Mouse (Mus musculus): Measurements from ENCODE around the gene Padi2. TPM values are rescaled to one million over a fixed set of nuclear protein-coding genes. Genes with fewer than 3 reads are reported as not detected.
A peak's percentile ranks its signal among the peaks of the same experiment; 100 is the strongest.

The Padi2 gene
- polyA plus RNA-seq, 1 experiment from 2014 or later, result 0.89 TPM

DNA sequence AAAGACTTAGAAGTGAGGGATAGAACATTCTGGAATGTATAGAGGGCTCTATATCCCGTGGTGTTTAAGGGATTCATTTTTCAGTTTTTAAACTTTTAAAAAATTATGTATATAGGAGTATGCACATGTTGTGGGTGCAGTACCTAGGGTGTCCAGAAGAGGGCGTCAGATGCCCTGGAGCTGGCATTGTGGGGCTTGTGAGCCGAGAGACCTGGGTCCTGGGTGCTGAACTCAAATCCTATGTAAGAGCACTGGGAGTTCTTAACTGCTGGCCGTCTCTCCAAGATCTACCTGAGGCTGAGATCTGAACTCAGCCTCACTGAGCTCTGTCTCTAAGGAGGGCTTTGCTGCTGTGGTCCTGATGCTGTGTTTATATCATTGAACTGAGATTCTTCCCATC, 23.8 kb upstream of the Padi2 start:
- 62% methylated on average over 4 of the region's 4 CpGs for WGBS

DNA sequence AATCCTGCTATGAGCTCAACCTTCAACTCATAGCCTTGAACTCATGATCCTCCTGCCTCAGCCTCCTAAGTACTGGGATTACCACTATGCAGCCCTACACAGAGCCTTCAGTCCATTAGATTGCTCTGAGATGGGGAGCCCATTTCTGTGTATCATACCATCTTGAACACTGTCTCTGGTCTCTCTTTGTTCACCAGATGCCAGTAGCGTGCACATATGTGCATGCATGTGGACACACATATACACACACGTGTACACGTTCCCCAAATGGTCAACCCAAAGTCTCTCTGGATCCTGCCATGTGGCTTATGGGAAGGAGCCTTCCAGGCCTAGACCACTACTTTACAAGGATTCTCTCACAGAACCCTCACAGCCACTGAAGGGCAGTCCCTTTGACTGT, 23.2 kb upstream of the Padi2 start:
- no peak overlapping the region for H3K27ac ChIP-seq (replicated peaks)
- H3K4me1 ChIP-seq, result peaks cover 3% of the 10 kb centered on the region; the same call in 1 of the 2 replicates
- 93% methylated on average over 3 of the region's 3 CpGs for WGBS
- no peaks in the 10 kb centered on the region for H3K27me3 ChIP-seq
- H3K9me3 ChIP-seq, result peaks cover 8% of the 10 kb centered on the region
- ATAC-seq (ENCODE audit: low FRiP score, low read depth), result no peak
- no peak overlapping the region for H3K9ac ChIP-seq (replicated peaks)
- no peak overlapping the region for H3K4me2 ChIP-seq (replicated peaks)
- H3K4me3 ChIP-seq, result no peak overlapping the region
- H3K36me3 ChIP-seq, result no peaks in the 10 kb centered on the region

More for the DNA sequence above, 23.8 kb upstream of the Padi2 start:
- peaks cover 3% of the 10 kb centered on the region; the same call in 1 of the 2 replicates for H3K4me1 ChIP-seq
- H3K36me3 ChIP-seq, result no peaks in the 10 kb centered on the region
- no peak for ATAC-seq (ENCODE audit: low FRiP score, low read depth)
- H3K27me3 ChIP-seq, result no peaks in the 10 kb centered on the region
- H3K9me3 ChIP-seq, result peaks cover 8% of the 10 kb centered on the region
- H3K4me3 ChIP-seq, result no peak overlapping the region
- H3K27ac ChIP-seq (replicated peaks), result no peak overlapping the region
- no peak overlapping the region for H3K4me2 ChIP-seq (replicated peaks)
- H3K9ac ChIP-seq (replicated peaks), result no peak overlapping the region

DNA sequence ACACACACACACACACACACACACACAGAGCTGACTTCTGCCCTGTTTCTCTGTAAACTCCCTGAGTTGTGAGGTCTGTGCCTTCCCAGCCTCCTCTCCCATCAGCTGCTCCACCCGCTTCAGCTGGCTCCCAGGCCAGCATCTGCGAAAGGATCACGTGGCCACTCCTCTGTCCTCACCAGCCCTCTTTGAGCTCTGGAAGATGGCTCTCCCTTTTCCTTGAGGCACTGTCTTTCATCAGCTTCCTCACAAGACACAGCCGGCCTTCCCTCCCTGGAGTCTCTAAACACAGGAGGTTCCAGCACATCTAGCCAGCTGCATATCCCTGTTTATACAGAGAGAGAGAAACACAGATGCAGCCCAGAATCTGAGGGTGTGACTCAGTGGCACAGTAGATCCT, 22.3 kb upstream of the Padi2 start:
- Histone ChIP-seq H3K9me3 (peaks cover 8% of the 10 kb centered on the region), H3K27ac (replicated peaks) (no peak overlapping the region), H3K4me3 (no peak overlapping the region), H3K27me3 (no peaks in the 10 kb centered on the region), H3K9ac (replicated peaks) (no peak overlapping the region), H3K36me3 (no peaks in the 10 kb centered on the region), H3K4me2 (replicated peaks) (no peak overlapping the region), H3K4me1 (peaks cover 3% of the 10 kb centered on the region; the same call in 1 of the 2 replicates)
- ATAC-seq (ENCODE audit: low FRiP score, low read depth), result no peak
- 52% methylated on average over 4 of the region's 4 CpGs for WGBS

GRCm38 (mm10) chr4:140891525-140892162, 14.5 kb upstream of the Padi2 start:
- WGBS, result 94% methylated on average over 14 of the region's 14 CpGs
- H3K27me3 ChIP-seq, result no peaks in the 10 kb centered on the region

DNA sequence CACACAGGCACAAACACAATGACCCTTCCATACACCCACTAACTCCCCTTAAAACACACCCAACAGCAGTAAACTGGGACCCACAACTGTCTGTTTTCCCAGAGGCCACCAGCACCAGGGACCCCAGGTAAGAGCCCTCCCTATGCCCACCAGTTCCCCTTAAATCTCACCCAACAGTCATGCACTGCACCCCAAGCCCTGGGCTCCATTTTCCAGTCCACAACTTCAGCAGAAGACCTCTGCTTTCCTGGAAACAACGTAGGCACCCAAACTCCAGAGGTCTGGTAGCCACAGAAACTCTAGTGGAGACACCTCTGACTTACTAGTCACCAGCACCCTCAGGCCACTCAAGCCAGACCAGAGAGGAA, 14.0 kb upstream of the Padi2 start:
- Histone ChIP-seq H3K27me3 (no peaks in the 10 kb centered on the region), H3K4me3 (no peak overlapping the region), H3K4me2 (replicated peaks) (no peak overlapping the region), H3K4me1 (no peaks in the 10 kb centered on the region), H3K36me3 (no peaks in the 10 kb centered on the region), H3K9ac (replicated peaks) (no peak overlapping the region), H3K27ac (replicated peaks) (no peak overlapping the region), H3K9me3 (peaks cover 14% of the 10 kb centered on the region; the same call in 1 of the 2 replicates)
- 74% methylated on average over 1 of the region's 1 CpGs for WGBS
- ATAC-seq (ENCODE audit: low FRiP score, low read depth), result no peak

More at GRCm38 (mm10) chr4:140891525-140892162, 14.5 kb upstream of the Padi2 start:
- H3K9me3 ChIP-seq, result peaks cover 14% of the 10 kb centered on the region; the same call in 1 of the 2 replicates
- H3K9ac ChIP-seq (replicated peaks), result no peak overlapping the region
- H3K4me2 ChIP-seq (replicated peaks), result no peak overlapping the region
- no peaks in the 10 kb centered on the region for H3K4me1 ChIP-seq
- H3K27ac ChIP-seq (replicated peaks), result no peak overlapping the region
- ATAC-seq (ENCODE audit: low FRiP score, low read depth), result no peak
- H3K4me3 ChIP-seq, result no peak overlapping the region
- H3K36me3 ChIP-seq, result no peaks in the 10 kb centered on the region

GRCm38 (mm10) chr4:140904776-140905425, 1.2 kb upstream of the Padi2 start:
- H3K27me3 ChIP-seq, result peaks cover 75% of the 10 kb centered on the region
- no peak overlapping the region for H3K4me3 ChIP-seq
- no peaks in the 10 kb centered on the region for H3K9me3 ChIP-seq
- no peak overlapping the region for H3K9ac ChIP-seq (replicated peaks)
- no peak overlapping the region for H3K4me2 ChIP-seq (replicated peaks)
- WGBS, result 60% methylated on average over 14 of the region's 14 CpGs
- H3K4me1 ChIP-seq, result peaks cover 12% of the 10 kb centered on the region; the same call in 1 of the 2 replicates
- H3K27ac ChIP-seq (replicated peaks), result no peak overlapping the region
- no peaks in the 10 kb centered on the region for H3K36me3 ChIP-seq
- ATAC-seq (ENCODE audit: low FRiP score, low read depth), result no peak

GRCm38 (mm10) chr4:140905426-140905871, 695 bp upstream of the Padi2 start:
- H3K27ac ChIP-seq (replicated peaks), result no peak overlapping the region
- peaks cover 12% of the 10 kb centered on the region; the same call in 1 of the 2 replicates for H3K4me1 ChIP-seq
- H3K36me3 ChIP-seq, result no peaks in the 10 kb centered on the region
- no peaks in the 10 kb centered on the region for H3K9me3 ChIP-seq
- peaks cover 77% of the 10 kb centered on the region for H3K27me3 ChIP-seq
- peak overlapping the region; percentile 39; the same call in 1 of the 2 replicates for H3K9ac ChIP-seq (replicated peaks)
- peak overlapping the region; percentile 72 for H3K4me2 ChIP-seq (replicated peaks)
- ATAC-seq (ENCODE audit: low FRiP score, low read depth), result 0 out of 2 replicates have a peak, but pooled peaks have one; percentile 24
- H3K4me3 ChIP-seq, result peak overlapping the region; percentile 42
- 17% methylated on average over 11 of the region's 11 CpGs for WGBS

DNA sequence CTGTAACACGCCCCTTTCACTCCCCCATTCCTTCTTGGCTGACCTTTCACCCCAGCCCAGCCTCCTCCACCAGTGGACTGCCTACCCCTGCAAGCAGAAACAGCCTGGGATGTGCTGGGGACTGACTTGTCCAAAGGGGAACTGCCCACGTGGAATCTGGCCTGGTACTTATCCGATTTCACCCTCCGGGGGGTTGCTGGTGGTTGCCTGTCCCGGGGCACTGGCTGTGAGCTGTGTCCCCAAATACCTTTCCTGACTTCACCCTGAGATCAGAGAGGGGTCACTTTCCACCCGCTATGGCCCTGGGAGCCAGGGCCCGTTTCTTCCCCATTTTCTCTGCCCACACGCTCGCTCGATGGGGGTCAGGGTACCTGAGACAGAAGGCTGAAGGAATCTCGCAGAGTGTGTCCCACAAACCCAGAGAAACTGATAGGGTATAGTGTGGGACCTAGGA, 710 bp downstream of the Padi2 start:
- Histone ChIP-seq H3K27me3 (peaks cover 75% of the 10 kb centered on the region), H3K4me3 (no peak overlapping the region), H3K27ac (replicated peaks) (no peak overlapping the region), H3K9ac (replicated peaks) (no peak overlapping the region), H3K4me2 (replicated peaks) (no peak overlapping the region), H3K4me1 (peaks cover 17% of the 10 kb centered on the region; the same call in 1 of the 2 replicates), H3K36me3 (no peaks in the 10 kb centered on the region), H3K9me3 (no peaks in the 10 kb centered on the region)
- WGBS, result 49% methylated on average over 11 of the region's 11 CpGs
- ATAC-seq (ENCODE audit: low FRiP score, low read depth), result no peak

DNA sequence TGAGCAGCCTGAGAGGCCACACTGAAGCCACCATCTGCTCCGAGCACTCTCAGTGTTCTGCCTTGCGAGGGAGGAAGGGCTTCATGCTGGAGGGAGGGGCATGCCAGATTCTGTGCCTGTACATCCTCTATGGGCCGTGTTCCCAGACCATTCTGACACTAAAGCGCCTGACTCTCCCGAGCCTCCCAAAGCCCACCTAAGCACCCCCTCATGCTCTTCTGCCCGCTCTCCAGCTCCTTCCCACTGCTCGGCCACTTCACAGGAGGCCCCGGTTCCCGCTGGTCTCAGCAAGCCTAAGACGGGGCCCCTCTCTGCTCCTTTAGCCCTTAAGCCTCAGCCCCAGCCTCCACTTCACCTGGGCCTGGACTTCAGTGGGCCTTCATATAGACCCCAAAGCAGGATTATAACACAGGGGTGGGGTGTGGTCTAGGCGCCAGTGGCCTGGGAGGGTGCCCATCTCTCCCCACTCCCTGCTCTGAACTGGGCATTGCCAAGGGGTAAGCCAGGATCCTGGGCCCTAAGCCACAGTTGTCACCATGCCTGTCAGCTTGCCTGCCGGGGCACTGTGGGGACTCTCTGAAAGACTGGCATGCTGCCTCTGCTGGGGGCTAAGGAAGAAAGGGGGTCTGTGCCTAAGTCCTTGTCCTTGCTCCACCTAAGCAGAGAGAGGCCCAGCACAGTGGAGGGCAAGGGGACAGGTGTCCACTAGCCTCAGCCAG, 1.3 kb downstream of the Padi2 start:
- Histone ChIP-seq H3K4me2 (replicated peaks) (no peak overlapping the region), H3K4me1 (peaks cover 17% of the 10 kb centered on the region; the same call in 1 of the 2 replicates), H3K36me3 (no peaks in the 10 kb centered on the region), H3K9me3 (no peaks in the 10 kb centered on the region), H3K27me3 (peaks cover 75% of the 10 kb centered on the region), H3K9ac (replicated peaks) (no peak overlapping the region), H3K4me3 (no peak overlapping the region), H3K27ac (replicated peaks) (no peak overlapping the region)
- ATAC-seq (ENCODE audit: low FRiP score, low read depth), result no peak
- 55% methylated on average over 12 of the region's 12 CpGs for WGBS

DNA sequence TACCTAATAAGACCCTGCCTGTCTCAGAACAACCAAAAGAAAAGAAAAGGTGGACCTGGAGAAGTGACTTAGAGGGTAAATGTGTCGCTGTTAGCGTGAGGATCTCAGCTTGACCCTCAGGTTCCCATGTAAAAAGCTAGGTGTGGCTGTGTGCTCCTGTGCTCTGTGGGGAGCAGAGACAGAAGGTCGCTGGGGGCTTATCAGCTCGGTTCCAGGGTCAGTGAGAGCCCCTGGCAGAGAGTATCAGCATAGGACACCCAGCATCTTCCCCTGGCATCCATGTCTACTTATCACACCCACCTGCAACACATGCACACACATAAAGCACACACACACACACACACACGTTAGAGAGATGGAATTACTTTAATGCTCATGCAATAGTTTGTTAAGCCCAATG, 2.5 kb downstream of the Padi2 start:
- ATAC-seq (ENCODE audit: low FRiP score, low read depth), result no peak
- no peaks in the 10 kb centered on the region for H3K36me3 ChIP-seq
- H3K27me3 ChIP-seq, result peaks cover 65% of the 10 kb centered on the region
- no peak overlapping the region for H3K27ac ChIP-seq (replicated peaks)
- peaks cover 17% of the 10 kb centered on the region; the same call in 1 of the 2 replicates for H3K4me1 ChIP-seq
- WGBS, result 74% methylated on average over 5 of the region's 5 CpGs
- no peak overlapping the region for H3K4me3 ChIP-seq
- H3K9me3 ChIP-seq, result no peaks in the 10 kb centered on the region
- H3K9ac ChIP-seq (replicated peaks), result no peak overlapping the region
- no peak overlapping the region for H3K4me2 ChIP-seq (replicated peaks)

DNA sequence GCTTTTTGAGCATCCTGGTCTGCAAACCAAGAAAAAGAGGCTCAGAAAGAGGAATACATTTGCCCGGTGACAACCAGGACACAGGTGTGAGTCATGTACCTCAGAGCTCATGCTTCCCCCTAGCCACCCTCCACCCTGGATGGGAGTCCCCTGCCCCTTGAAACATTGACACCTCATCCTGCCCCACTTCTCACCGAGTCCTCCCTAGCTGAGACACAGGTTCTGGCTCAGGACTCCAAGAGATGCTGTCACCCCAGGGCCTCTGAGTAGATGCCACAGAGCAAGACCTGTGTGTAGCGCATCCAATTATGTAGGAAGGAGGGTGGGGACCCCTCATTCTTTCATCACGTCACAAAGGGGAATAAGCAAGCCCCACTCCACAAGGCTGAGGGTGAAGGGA, 3.4 kb downstream of the Padi2 start:
- no peaks in the 10 kb centered on the region for H3K36me3 ChIP-seq
- H3K27me3 ChIP-seq, result peaks cover 56% of the 10 kb centered on the region
- H3K9me3 ChIP-seq, result no peaks in the 10 kb centered on the region
- ATAC-seq (ENCODE audit: low FRiP score, low read depth), result no peak
- no peak overlapping the region for H3K27ac ChIP-seq (replicated peaks)
- no peak overlapping the region for H3K4me3 ChIP-seq
- 81% methylated on average over 4 of the region's 4 CpGs for WGBS
- H3K9ac ChIP-seq (replicated peaks), result no peak overlapping the region
- H3K4me2 ChIP-seq (replicated peaks), result no peak overlapping the region
- peaks cover 18% of the 10 kb centered on the region; the same call in 1 of the 2 replicates for H3K4me1 ChIP-seq
